Mouse (Mus musculus) spleen, adult 12 weeks (tissue): ENCODE data around the gene Txn1.

ENCODE experiments used
- DNase-seq: peaks from one replicate; pipeline ENCODE4 v3.0.0; 2022; ENCODE audit warnings: low spot score

Gene Txn1

DNA sequence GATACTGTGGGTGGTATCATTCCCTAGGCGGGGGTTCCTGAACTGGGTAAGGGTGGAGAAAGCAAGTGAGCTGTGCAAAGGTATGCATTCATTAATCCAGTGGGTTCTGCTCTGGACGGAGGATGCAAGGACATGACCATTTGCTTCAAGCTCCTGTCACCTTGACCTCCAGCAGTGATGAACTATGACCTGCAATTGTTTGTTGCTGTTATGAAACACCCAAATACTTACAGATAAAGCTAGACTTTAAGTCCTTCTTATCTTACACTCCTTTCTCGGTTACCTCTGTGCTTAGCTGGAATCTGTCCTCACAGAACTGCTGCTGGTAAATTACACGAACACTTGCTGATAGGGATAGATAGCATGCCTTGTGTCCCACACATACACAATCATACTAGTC lies 15.6 kb downstream of the Txn1 start:
- no peak for DNase-seq

GRCm38 (mm10) chr4:57937292-57937691 lies 18.9 kb downstream of the Txn1 start:
- DNase-seq = no peak

GRCm38 (mm10) chr4:57934181-57934580 lies 22.0 kb downstream of the Txn1 start:
- no peak for DNase-seq

GRCm38 (mm10) chr4:57930559-57931170 lies 25.5 kb downstream of the Txn1 start:
- DNase-seq = no peak

DNA sequence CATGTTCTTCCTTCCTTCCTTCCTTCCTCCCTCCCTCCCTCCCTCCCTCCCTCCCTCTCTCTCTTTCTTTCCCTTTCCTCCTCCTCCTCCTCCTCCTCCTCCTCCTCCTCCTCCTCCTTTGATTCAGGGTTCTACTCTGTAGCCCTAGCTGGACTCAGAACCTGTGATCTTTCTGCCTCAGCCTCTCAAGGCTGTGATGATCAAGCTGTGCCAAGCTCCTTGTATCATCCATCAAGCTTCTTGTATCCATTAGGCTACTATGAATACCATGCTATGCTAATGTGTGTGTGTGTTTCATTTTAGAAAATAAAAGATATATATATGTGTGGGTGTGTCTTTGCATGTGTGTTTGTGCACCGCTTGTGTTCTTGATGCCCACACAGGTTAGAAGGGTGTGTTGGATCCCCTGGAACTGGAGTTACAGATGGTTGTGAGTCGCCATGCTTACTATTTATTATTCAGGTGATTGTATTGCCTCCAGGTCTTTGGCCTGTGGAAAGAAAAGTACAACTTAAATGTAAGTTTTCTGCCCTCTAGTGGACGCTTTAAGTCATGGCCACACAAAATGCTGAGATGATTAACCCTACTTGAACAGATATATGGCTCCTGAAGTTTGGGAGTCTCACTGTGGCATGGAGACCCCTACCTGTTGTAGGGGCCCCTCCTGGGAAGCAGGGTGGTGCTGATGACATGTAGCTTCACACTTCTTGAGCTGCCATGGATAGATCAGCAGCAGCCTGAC lies 28.6 kb downstream of the Txn1 start:
- no peak for DNase-seq

GRCm38 (mm10) chr4:57924556-57925071 lies 31.6 kb downstream of the Txn1 start:
- DNase-seq = no peak

- DNase-seq = no peak
These were observed 34.0 kb downstream of the Txn1 start for GRCm38 (mm10) chr4:57922171-57922570.

DNA sequence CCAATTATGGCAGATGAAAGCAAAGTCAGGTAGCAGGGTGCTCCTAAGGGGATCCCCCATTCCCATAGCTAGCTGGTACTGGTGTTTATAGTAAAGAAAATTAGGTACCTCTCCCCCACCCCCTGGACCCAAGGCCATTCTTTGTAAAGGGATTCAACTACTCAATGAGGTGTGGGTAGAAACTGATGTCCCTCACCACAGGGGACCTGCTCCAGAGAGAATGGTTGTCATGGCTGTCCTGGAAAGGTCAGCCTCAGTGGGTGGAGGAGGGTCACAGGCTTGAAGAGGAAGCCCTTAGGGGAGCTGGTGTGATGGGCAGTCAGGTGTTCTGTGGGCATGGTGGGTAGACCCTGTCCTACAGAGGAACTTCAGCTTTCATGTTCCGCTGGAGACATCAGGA lies 35.7 kb downstream of the Txn1 start:
- DNase-seq = no peak

DNA sequence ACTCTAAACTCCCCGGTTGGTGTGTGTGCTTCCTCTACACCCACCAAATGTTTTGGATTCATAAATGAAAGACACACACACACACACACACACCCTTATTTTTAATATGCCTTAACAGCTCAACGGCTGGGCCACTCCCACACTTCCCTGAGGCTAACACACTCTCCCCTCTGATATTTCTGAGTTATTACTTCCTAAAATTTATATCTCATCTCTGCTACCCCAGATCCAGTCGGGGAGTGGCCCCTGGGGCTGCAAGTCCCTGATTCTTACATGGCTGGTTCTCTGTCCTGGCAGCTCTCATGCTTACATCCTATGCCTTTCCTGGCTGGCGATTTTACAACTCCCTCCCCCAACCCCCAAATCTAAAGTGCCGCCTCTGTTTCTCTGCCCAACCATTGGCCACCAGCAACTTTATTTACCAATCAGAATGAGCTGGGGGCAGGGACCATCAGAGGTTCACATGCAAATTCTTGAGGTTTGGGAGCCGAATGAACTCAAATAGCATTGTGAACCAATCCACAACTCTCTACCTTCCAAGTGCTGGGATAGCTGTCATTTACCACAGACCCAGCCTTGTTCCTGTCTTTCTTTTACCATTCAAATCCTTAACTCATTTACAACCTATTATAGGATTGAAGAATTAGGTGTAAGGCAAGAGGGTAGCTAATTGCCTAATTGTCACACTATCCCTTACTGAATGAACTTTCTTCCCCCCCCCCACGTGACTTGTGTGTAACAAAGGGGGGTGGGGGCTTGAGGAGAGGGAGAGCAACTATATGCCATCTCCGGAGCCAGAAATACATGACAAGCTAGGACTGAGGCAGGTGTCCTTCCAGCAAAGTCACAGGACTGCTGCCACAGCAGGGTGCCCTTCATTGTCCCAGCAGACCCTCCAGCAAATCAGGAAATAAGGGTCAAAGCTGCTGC lies 36.5 kb downstream of the Txn1 start:
- no peak for DNase-seq

- DNase-seq = no peak
These were observed 39.5 kb downstream of the Txn1 start for GRCm38 (mm10) chr4:57916711-57917110.

GRCm38 (mm10) chr4:57916201-57916661 lies 40.0 kb downstream of the Txn1 start, which contains the start of gene D630039A03Rik:
D630039A03Rik (minus strand) TSS chr4:57916297.
- no peak for DNase-seq

DNA sequence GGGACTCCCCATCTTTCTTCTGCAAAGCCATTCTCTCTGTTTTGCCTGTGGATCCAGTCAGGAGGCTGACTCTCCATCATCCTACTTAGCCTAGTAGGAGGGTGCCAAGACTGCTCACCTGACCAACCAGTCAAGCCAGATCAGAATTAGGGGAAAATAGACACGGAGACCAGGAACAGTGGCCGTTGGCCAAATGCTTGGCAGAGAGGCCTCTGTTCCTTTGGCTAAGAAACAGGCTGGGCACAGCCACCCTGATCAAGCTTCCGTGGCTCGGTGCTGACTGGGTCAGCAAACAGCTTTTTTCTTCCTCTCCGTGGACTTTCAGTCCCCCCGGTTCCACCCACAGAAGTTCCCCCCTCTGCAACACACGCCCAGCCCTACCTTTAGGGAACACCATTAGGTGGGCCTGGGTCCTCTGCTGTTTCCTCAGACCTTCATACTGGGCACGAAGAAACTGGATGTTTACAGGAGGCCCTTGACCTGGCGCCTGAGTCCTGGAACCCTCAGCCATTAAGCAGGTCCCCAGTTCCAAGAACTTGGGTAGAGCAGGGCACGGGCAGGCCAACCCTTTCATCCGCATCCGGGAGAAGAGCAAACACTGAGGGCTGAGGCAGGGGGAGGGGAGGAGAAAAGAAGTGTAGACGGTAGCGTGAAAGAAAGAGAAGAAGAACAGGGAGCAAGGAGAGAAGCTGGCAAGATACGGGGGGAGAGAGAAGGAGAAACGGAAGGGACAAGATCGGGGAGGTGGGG lies 40.8 kb downstream of the Txn1 start:
- DNase-seq = no peak

DNA sequence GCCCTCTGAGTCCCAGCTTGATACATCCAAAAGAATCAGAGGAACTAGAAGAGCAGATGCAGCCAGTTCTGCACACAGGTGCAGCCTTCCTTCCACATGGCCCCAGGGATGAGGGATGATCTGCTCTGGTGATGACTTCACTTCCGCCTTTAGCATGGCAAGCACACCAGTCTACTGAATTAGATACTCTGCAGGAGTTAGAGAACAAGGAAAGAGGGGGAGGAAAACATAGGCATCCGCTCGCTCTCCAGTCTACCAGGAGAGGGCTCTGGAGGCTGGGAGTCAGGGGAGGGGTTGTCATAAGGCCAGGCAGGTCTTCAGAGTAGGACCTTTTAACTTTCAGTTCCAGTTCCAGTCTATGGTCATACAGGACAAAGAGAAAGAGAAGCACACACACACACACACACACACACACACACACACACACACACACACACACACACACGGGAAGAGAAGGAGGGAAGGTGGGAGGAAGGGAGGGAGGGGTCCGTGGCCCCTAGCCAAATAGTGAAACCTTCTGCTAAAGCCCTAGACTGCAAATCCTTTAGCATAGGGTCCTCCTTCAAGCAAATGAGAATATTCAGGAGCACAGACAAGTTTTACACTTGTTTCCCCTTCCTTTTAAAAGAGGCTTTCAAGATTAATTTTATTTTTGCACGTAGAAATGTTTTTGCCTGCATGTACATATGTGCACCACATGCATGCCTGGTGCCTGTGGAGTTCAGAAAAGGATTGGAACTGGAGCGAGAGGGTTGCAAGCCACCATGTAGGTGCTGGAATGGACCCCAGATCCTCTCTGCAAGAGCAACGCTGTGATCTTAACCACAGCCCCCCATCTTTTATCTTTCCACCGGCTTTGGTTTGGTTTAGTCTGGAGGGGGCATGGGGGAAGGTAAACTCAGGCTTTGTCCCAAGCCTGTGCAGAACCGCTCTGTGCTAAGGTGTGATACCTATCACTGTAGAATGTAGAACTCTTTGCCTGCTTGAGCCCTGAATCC lies 41.7 kb downstream of the Txn1 start:
- DNase-seq = no peak

GRCm38 (mm10) chr4:57913021-57913420 lies 43.2 kb downstream of the Txn1 start:
- DNase-seq = no peak

- DNase-seq = no peak
These were observed 47.4 kb downstream of the Txn1 start for GRCm38 (mm10) chr4:57908860-57909259.

- DNase-seq = no peak
These were observed 49.5 kb downstream of the Txn1 start for GRCm38 (mm10) chr4:57906708-57907107.

DNA sequence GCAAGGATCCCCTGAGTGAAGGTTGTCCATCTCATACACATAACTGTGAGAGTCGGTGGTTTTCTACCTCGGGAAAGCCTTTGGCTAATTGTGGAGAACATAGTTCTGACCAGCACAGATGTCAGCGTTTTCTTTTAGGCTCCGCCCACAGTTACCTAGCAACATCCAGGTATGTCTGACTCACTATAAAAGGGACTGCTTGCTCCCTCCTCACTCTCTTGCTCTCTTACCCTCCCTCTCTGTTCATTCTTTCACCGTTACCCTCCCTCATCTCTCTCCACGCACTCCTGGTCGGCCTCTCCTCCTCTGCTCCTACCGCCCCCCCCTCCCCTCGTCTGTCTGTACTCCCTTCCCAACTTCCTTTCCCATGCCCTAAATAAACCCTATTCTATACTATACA lies 51.6 kb downstream of the Txn1 start:
- DNase-seq = no peak

- DNase-seq = peak; percentile 29
These were observed 52.0 kb downstream of the Txn1 start for GRCm38 (mm10) chr4:57904211-57904610.

- DNase-seq = no peak
These were observed 53.6 kb downstream of the Txn1 start for GRCm38 (mm10) chr4:57902619-57903018.

GRCm38 (mm10) chr4:57901210-57901609 lies 55.0 kb downstream of the Txn1 start:
- no peak for DNase-seq
